ENCODE assay signal across 8 mouse cellular contexts in genomic region chr9:96536895-96537614, GRCm38 (mm10). TPM values are rescaled to one million over a fixed set of nuclear protein-coding genes. Genes with fewer than 3 reads are reported as not detected.
DNase-seq lines count a peak whose midpoint lies in the region; ATAC-seq and TF ChIP-seq lines count a peak whose summit lies in the region.

No protein-coding gene starts in this region.

- H3K79me2 ChIP-seq in myocyte (ENCODE audit: control insufficient read depth, insufficient read depth) = no peaks in the 10 kb centered on the region

- WGBS in liver, embryonic 13.5 days (ENCODE audit: insufficient replicate concordance) = 25% methylated on average over 37 of the region's 37 CpGs

- H3K27me3 ChIP-seq in liver, embryonic 13.5 days = no peaks in the 10 kb centered on the region
- H3K27me3 ChIP-seq in myocyte (ENCODE audit: control insufficient read depth, insufficient read depth, insufficient read length) = no peaks in the 10 kb centered on the region

- TF ChIP-seq POLR2A in myocyte (IDR thresholded peaks at IDR 0.05; ENCODE audit: insufficient read length, low read depth) = peak; percentile 64

- H3K9ac ChIP-seq in liver, embryonic 13.5 days = peak overlapping the region; percentile 71

- H3K9me3 ChIP-seq in liver, embryonic 13.5 days (replicated peaks) = no peaks in the 10 kb centered on the region

- H3K27ac ChIP-seq in liver, embryonic 13.5 days = peak overlapping the region; percentile 55; the same call in 1 of the 2 replicates

- peak; percentile 30 for DNase-seq in urinary bladder, postnatal 25 days (ENCODE audit: low spot score)
- no peak for DNase-seq in urinary bladder, postnatal 10 days (ENCODE audit: low spot score)
- peak; percentile 63 to 65 for DNase-seq in cerebellum, postnatal 10 days
- peak; percentile 70 for DNase-seq in gastrocnemius, postnatal 14 days
- peak; percentile 51 for DNase-seq in induced T-regulatory cell, adult 2 months (ENCODE audit: low read depth)
- DNase-seq in liver, embryonic 13.5 days = peak; percentile 46
- DNase-seq in T-cell, adult 2 months (ENCODE audit: low spot score) = no peak

- ATAC-seq in liver, embryonic 13.5 days (ENCODE audit: low read depth) = peak; percentile 80

- peak overlapping the region; percentile 76 for H3K4me2 ChIP-seq in liver, embryonic 13.5 days
- H3K4me2 ChIP-seq in myocyte (ENCODE audit: low read depth) = peak overlapping the region; percentile 53

- peaks cover 14% of the 10 kb centered on the region for H3K4me1 ChIP-seq in liver, embryonic 13.5 days (replicated peaks)

- intact Hi-C loops in gastrocnemius, postnatal 14 days (cut with DNase I; ENCODE audit: low total_unique reads) = no loop called here

- H3ac ChIP-seq in myocyte (ENCODE audit: control insufficient read depth, insufficient read length) = no peak overlapping the region

- H3K4me3 ChIP-seq in liver, embryonic 13.5 days (replicated peaks) = peak overlapping the region; percentile 58
- no peak overlapping the region for H3K4me3 ChIP-seq in myocyte

- H3K36me3 ChIP-seq in liver, embryonic 13.5 days = no peaks in the 10 kb centered on the region
- no peaks in the 10 kb centered on the region for H3K36me3 ChIP-seq in myocyte (ENCODE audit: control insufficient read depth, insufficient read depth)

TF ChIP-seq in myocyte, 11 proteins besides CTCF, POLR2A, EP300 and RAD21:
- TF ChIP-seq MAX (IDR thresholded peaks at IDR 0.05; ENCODE audit: low read depth) (no peak), MYOD1 (IDR thresholded peaks at IDR 0.05; ENCODE audit: control insufficient read depth in 1 of 3, insufficient read length in 2 of 3, low read depth in 2 of 3) (peak in 1 of 3 experiments; percentile 38), MYOG (IDR thresholded peaks at IDR 0.05; ENCODE audit: control insufficient read depth in 1 of 3, insufficient read depth in 1 of 3, insufficient read length in 2 of 3, low read depth in 2 of 3) (peak in 1 of 3 experiments; percentile 27), E2F4 (IDR thresholded peaks at IDR 0.05; ENCODE audit: insufficient read depth) (no peak), TCF12 (IDR thresholded peaks at IDR 0.05; ENCODE audit: insufficient read depth, poor library complexity, severe bottlenecking) (no peak), TCF3 (IDR thresholded peaks at IDR 0.05; ENCODE audit: insufficient read length, low read depth) (no peak), POLR2AphosphoS2 (IDR thresholded peaks at IDR 0.05; ENCODE audit: insufficient read length, low read depth) (peak; percentile 41)

RNA-seq across cellular contexts. Expression of gene Gm28729, which starts 12.0 kb away (rescaled TPM):
- under 1 TPM; 0.44 to 0.62 TPM for total RNA-seq in gastrocnemius, postnatal 14 days (2021)
- not detected in 2 replicates for polyA plus RNA-seq in liver, embryonic 13.5 days (2015; fragmentation: Nextera tagmentation; extraction: Ambion mirVana)
- not detected for polyA plus RNA-seq in myocyte (2012; fragmentation: generic; extraction: Trizol)

RNA-seq across cellular contexts. Expression of gene Rnf7, which starts 58.6 kb away (rescaled TPM):
- total RNA-seq in gastrocnemius, postnatal 14 days (2021) = 10 to 100 TPM; 72.1 to 77.0 TPM
- polyA plus RNA-seq in liver, embryonic 13.5 days (2015; fragmentation: Nextera tagmentation; extraction: Ambion mirVana) = 91.3 and 91.7 TPM in 2 replicates
- polyA plus RNA-seq in myocyte (2012; fragmentation: generic; extraction: Trizol) = 221 TPM

Comparison
In these comparisons a context has a peak if more than half of its experiments do, and no peak if none do; other contexts are left out.
1. DNase-seq: peak in urinary bladder, postnatal 25 days (single experiment), cerebellum, postnatal 10 days (2 of 2), gastrocnemius, postnatal 14 days (single experiment), induced T-regulatory cell, adult 2 months (single experiment) and liver, embryonic 13.5 days (single experiment); none in urinary bladder, postnatal 10 days (single experiment) and T-cell, adult 2 months (single experiment).